Mouse (Mus musculus) midbrain, embryonic 11.5 days (tissue): ENCODE data around the gene Fzd4. TPM values are rescaled to one million over a fixed set of nuclear protein-coding genes. Genes with fewer than 3 reads are reported as not detected.

Source experiments
- ATAC-seq: fragments of 200-750 bp; cut with Nextera tagmentation; 2 replicates; pipeline ENCODE4 v1.8.0; 2017; ENCODE audit warnings: moderate TSS enrichment, moderate library complexity; ENCODE audit not compliant: low FRiP score
- DNase-seq: peaks from one replicate; pipeline ENCODE4 v3.0.0; 2015; ENCODE audit warnings: low spot score; ENCODE audit errors: missing footprints
- H3K27ac ChIP-seq: fragments of 300-500 bp; sonication (generic); 2 replicates; pipeline ENCODE4 v1.5.1; 2014; ENCODE audit warnings: low read depth, low read length
- H3K27me3 ChIP-seq: fragments of 300-500 bp; sonication (generic); 2 replicates; pipeline ENCODE4 v1.6.1; 2014; ENCODE audit warnings: mild to moderate bottlenecking, low read length, moderate library complexity, mixed read lengths; ENCODE audit not compliant: control insufficient read depth, insufficient read depth
- H3K36me3 ChIP-seq: fragments of 300-500 bp; sonication (generic); 2 replicates; pipeline ENCODE4 v1.6.1; 2014; ENCODE audit warnings: mild to moderate bottlenecking, low read length, moderate library complexity, mixed read lengths; ENCODE audit not compliant: control insufficient read depth, insufficient read depth
- H3K4me1 ChIP-seq: fragments of 300-500 bp; sonication (generic); 2 replicates; pipeline ENCODE4 v1.6.1; 2014; ENCODE audit warnings: low read length; ENCODE audit not compliant: control insufficient read depth, insufficient read depth
- H3K4me2 ChIP-seq: fragments of 300-500 bp; sonication (generic); 2 replicates; pipeline ENCODE4 v1.6.1; 2014; ENCODE audit warnings: mild to moderate bottlenecking, moderate library complexity
- H3K4me3 ChIP-seq: fragments of 300-500 bp; sonication (generic); 2 replicates; pipeline ENCODE4 v1.5.1; 2014; ENCODE audit warnings: low read depth, low read length
- H3K9ac ChIP-seq: fragments of 300-500 bp; sonication (generic); 2 replicates; pipeline ENCODE4 v1.6.1; 2014; ENCODE audit warnings: low read length
- H3K9me3 ChIP-seq: fragments of 300-500 bp; sonication (generic); 2 replicates; pipeline ENCODE4 v1.6.1; 2016; ENCODE audit warnings: low read length; ENCODE audit not compliant: control insufficient read depth
- WGBS: fragments of 180-500 bp; shearing (Covaris S2); extraction: QIAGEN DNeasy Blood & Tissue Kit; methylation state at CpG from one replicate; pipeline ENCODE4 v1.1.7; 2014; 5-methylcytosine and 5-hydroxymethylcytosine counted together
- polyA plus RNA-seq: library from polyadenylated mRNA; unstranded; fragments of >200 nt; fragmentation: Nextera tagmentation; extraction: Ambion mirVana; gene quantifications from 2 replicates; pipeline ENCODE4 v1.2.1, GENCODE M21; 2014

Fzd4 gene
- polyA plus RNA-seq, 1 experiment from 2014 or later, result 2.0 TPM

GRCm38 (mm10) chr7:89371623-89372295 lies 32.4 kb upstream of the Fzd4 start:
- 69% methylated on average over 6 of the region's 6 CpGs for WGBS
- no peak overlapping the region for H3K9ac ChIP-seq
- DNase-seq, result peak; percentile 44
- no peak overlapping the region for H3K4me3 ChIP-seq
- no peaks in the 10 kb centered on the region for H3K4me1 ChIP-seq
- H3K9me3 ChIP-seq, result no peaks in the 10 kb centered on the region
- H3K36me3 ChIP-seq, result no peaks in the 10 kb centered on the region
- H3K4me2 ChIP-seq, result no peak overlapping the region
- ATAC-seq, result no peak
- H3K27ac ChIP-seq, result no peak overlapping the region
- no peaks in the 10 kb centered on the region; the same call in 1 of the 2 replicates for H3K27me3 ChIP-seq

- DNase-seq, result peak; percentile 81
- Histone ChIP-seq H3K4me3 (no peak overlapping the region), H3K27ac (no peak overlapping the region), H3K4me1 (no peaks in the 10 kb centered on the region; the same call in 1 of the 2 replicates), H3K27me3 (no peaks in the 10 kb centered on the region), H3K9ac (no peak overlapping the region), H3K9me3 (no peaks in the 10 kb centered on the region), H3K36me3 (no peaks in the 10 kb centered on the region), H3K4me2 (no peak overlapping the region)
- ATAC-seq, result no peak
- WGBS, result 53% methylated on average over 7 of the region's 7 CpGs
Measured at GRCm38 (mm10) chr7:89380935-89381705, 23.0 kb upstream of the Fzd4 start.

- no peaks in the 10 kb centered on the region; the same call in 1 of the 2 replicates for H3K4me1 ChIP-seq
- no peak overlapping the region for H3K27ac ChIP-seq
- H3K36me3 ChIP-seq, result no peaks in the 10 kb centered on the region
- H3K4me2 ChIP-seq, result no peak overlapping the region
- H3K9me3 ChIP-seq, result no peaks in the 10 kb centered on the region
- no peak overlapping the region for H3K4me3 ChIP-seq
- no peaks in the 10 kb centered on the region for H3K27me3 ChIP-seq
- H3K9ac ChIP-seq, result no peak overlapping the region
- 100% methylated on average over 3 of the region's 3 CpGs for WGBS
- ATAC-seq (no peak), DNase-seq (peak; percentile 75)
Measured at GRCm38 (mm10) chr7:89382892-89383291, 21.3 kb upstream of the Fzd4 start.

- H3K4me2 ChIP-seq, result no peak overlapping the region
- no peak overlapping the region for H3K9ac ChIP-seq
- H3K4me3 ChIP-seq, result no peak overlapping the region
- no peaks in the 10 kb centered on the region for H3K27me3 ChIP-seq
- DNase-seq (peak; percentile 10), ATAC-seq (no peak)
- no peaks in the 10 kb centered on the region for H3K36me3 ChIP-seq
- no peak overlapping the region for H3K27ac ChIP-seq
- H3K9me3 ChIP-seq, result no peaks in the 10 kb centered on the region
- H3K4me1 ChIP-seq, result no peaks in the 10 kb centered on the region
- 92% methylated on average over 3 of the region's 3 CpGs for WGBS
Measured at GRCm38 (mm10) chr7:89388981-89389380, 15.2 kb upstream of the Fzd4 start.

GRCm38 (mm10) chr7:89390660-89391059 lies 13.5 kb upstream of the Fzd4 start:
- WGBS, result 86% methylated on average over 2 of the region's 2 CpGs
- Histone ChIP-seq H3K27ac (no peak overlapping the region), H3K4me3 (no peak overlapping the region), H3K9ac (no peak overlapping the region), H3K36me3 (no peaks in the 10 kb centered on the region), H3K9me3 (no peaks in the 10 kb centered on the region; the same call in 1 of the 2 replicates), H3K4me2 (no peak overlapping the region), H3K4me1 (no peaks in the 10 kb centered on the region), H3K27me3 (no peaks in the 10 kb centered on the region)
- no peak for DNase-seq
- ATAC-seq, result no peak

- Histone ChIP-seq H3K4me3 (no peak overlapping the region), H3K9ac (no peak overlapping the region), H3K4me1 (no peaks in the 10 kb centered on the region), H3K27me3 (no peaks in the 10 kb centered on the region), H3K4me2 (no peak overlapping the region), H3K27ac (no peak overlapping the region), H3K36me3 (no peaks in the 10 kb centered on the region), H3K9me3 (no peaks in the 10 kb centered on the region; the same call in 1 of the 2 replicates)
- ATAC-seq (no peak), DNase-seq (peak; percentile 64)
- 90% methylated on average over 3 of the region's 3 CpGs for WGBS
Measured at GRCm38 (mm10) chr7:89391281-89391680, 12.9 kb upstream of the Fzd4 start.

- Histone ChIP-seq H3K4me3 (no peak overlapping the region), H3K9me3 (no peaks in the 10 kb centered on the region; the same call in 1 of the 2 replicates), H3K4me2 (no peak overlapping the region), H3K36me3 (no peaks in the 10 kb centered on the region), H3K27ac (no peak overlapping the region), H3K27me3 (no peaks in the 10 kb centered on the region), H3K4me1 (no peaks in the 10 kb centered on the region), H3K9ac (no peak overlapping the region)
- WGBS, result 90% methylated on average over 4 of the region's 4 CpGs
- DNase-seq (peak; percentile 75), ATAC-seq (no peak)
Measured at GRCm38 (mm10) chr7:89391831-89392230, 12.3 kb upstream of the Fzd4 start.

- DNase-seq, result peak; percentile 39
- no peak for ATAC-seq
- Histone ChIP-seq H3K4me1 (no peaks in the 10 kb centered on the region), H3K27ac (no peak overlapping the region), H3K27me3 (no peaks in the 10 kb centered on the region), H3K9ac (no peak overlapping the region), H3K9me3 (no peaks in the 10 kb centered on the region; the same call in 1 of the 2 replicates), H3K4me2 (no peak overlapping the region), H3K36me3 (no peaks in the 10 kb centered on the region), H3K4me3 (no peak overlapping the region)
- 75% methylated on average over 4 of the region's 4 CpGs for WGBS
Measured at GRCm38 (mm10) chr7:89392388-89392787, 11.8 kb upstream of the Fzd4 start.

- Histone ChIP-seq H3K9ac (no peak overlapping the region), H3K27me3 (no peaks in the 10 kb centered on the region), H3K4me1 (no peaks in the 10 kb centered on the region), H3K27ac (no peak overlapping the region), H3K4me2 (no peak overlapping the region), H3K36me3 (no peaks in the 10 kb centered on the region), H3K9me3 (no peaks in the 10 kb centered on the region; the same call in 1 of the 2 replicates), H3K4me3 (no peak overlapping the region)
- ATAC-seq (no peak), DNase-seq (peak; percentile 6)
- 88% methylated on average over 1 of the region's 1 CpGs for WGBS
Measured at GRCm38 (mm10) chr7:89392825-89393224, 11.3 kb upstream of the Fzd4 start.
